Mouse (Mus musculus): ENCODE results near the gene Atp5e.

DNA sequence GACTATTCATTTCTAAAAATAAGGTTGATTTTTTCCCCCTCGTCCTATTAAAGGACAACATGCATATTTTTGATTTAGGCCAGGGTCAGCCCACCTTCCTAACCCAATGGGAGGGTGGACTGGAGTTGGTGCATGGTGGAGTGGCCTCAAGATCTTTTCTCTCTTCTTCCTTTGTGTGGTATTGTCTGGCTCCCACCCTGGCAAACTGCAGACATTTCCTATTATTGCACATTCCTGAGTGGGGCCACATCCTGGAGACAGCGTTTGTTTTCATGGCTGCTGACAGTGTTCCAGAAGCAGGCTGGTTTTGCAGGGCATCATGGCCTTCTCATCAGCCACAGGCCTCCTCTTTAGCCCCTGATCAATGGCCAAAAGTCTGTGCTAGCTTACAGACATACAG is 20.9 kb downstream of the Atp5e start:
- no peak for TF ChIP-seq CTCF (IDR thresholded peaks at IDR 0.05; ENCODE audit: insufficient read depth, low read depth, low read length)
- no peak for TF ChIP-seq POLR2A (IDR thresholded peaks at IDR 0.05; ENCODE audit: insufficient read depth, low read depth, low read length)

Measured in olfactory bulb, adult 2 months (tissue).